Mouse (Mus musculus) limb, embryonic 12.5 days (tissue): ENCODE measurements around the gene G6pc2. TPM values are rescaled to one million over a fixed set of nuclear protein-coding genes. Genes with fewer than 3 reads are reported as not detected.
A peak's percentile ranks its signal among the peaks of the same experiment; 100 is the strongest.

Experiments used
- ATAC-seq: fragments of 200-750 bp; cut with Nextera tagmentation; 2 replicates; pipeline ENCODE4 v1.8.0; 2017; ENCODE audit warnings: low read depth, moderate TSS enrichment; ENCODE audit not compliant: insufficient number of reproducible peaks, insufficient read depth, low FRiP score, low TSS enrichment
- H3K27ac ChIP-seq: fragments of 300-500 bp; sonication (generic); 2 replicates; pipeline ENCODE4 v1.5.1; 2016; ENCODE audit warnings: mild to moderate bottlenecking, moderate library complexity
- H3K27me3 ChIP-seq: fragments of 300-500 bp; sonication (generic); 2 replicates; pipeline ENCODE4 v1.6.1; 2016; ENCODE audit warnings: mild to moderate bottlenecking, moderate library complexity
- H3K36me3 ChIP-seq: fragments of 300-500 bp; sonication (generic); 2 replicates; pipeline ENCODE4 v1.6.1; 2016; ENCODE audit warnings: mild to moderate bottlenecking, moderate library complexity
- H3K4me1 ChIP-seq: fragments of 300-500 bp; sonication (generic); replicated peaks from 2 replicates; pipeline ENCODE4 v1.6.1; 2016
- H3K4me2 ChIP-seq: fragments of 300-500 bp; sonication (generic); 2 replicates; pipeline ENCODE4 v1.6.1; 2016; ENCODE audit warnings: mild to moderate bottlenecking, moderate library complexity
- H3K4me3 ChIP-seq: fragments of 300-500 bp; sonication (generic); replicated peaks from 2 replicates; pipeline ENCODE4 v1.5.1; 2016; ENCODE audit warnings: mild to moderate bottlenecking
- H3K9ac ChIP-seq: fragments of 300-500 bp; sonication (generic); replicated peaks from 2 replicates; pipeline ENCODE4 v1.6.1; 2016; ENCODE audit warnings: mild to moderate bottlenecking, moderate library complexity
- H3K9me3 ChIP-seq: fragments of 300-500 bp; sonication (generic); 2 replicates; pipeline ENCODE4 v1.6.1; 2016; ENCODE audit warnings: mild to moderate bottlenecking, moderate library complexity
- WGBS: fragments of 180-500 bp; shearing (Covaris S2); methylation state at CpG from one replicate; pipeline ENCODE4 v1.1.7; 2016; 5-methylcytosine and 5-hydroxymethylcytosine counted together
- polyA plus RNA-seq: library from polyadenylated mRNA; unstranded; fragments of >200 nt; fragmentation: Nextera tagmentation; extraction: Ambion mirVana; gene quantifications from 2 replicates; pipeline ENCODE4 v1.2.1, GENCODE M21; 2016

The G6pc2 gene
- 0.14 TPM in 1 of 2 replicates, not detected in the other for polyA plus RNA-seq

GRCm38 (mm10) chr2:69210773-69211172, at the start of gene G6pc2:
Gene G6pc2 (plus strand): TSS chr2:69211073.
- Histone ChIP-seq H3K4me3 (no peak within 1 kb of the TSS), H3K9ac (no peak within 1 kb of the TSS), H3K4me2 (no peak within 1 kb of the TSS), H3K9me3 (no peaks in the 10 kb centered on the region), H3K36me3 (no peaks in the 10 kb centered on the region), H3K4me1 (no peaks in the 10 kb centered on the region), H3K27me3 (no peaks in the 10 kb centered on the region), H3K27ac (no peak within 1 kb of the TSS)
- no peak for ATAC-seq
- WGBS, result 80% methylated on average over 7 of the region's 7 CpGs

GRCm38 (mm10) chr2:69170395-69171077, 40.3 kb upstream of the G6pc2 start:
- Histone ChIP-seq H3K9me3 (0 out of 2 replicates have a peak, but pooled peaks cover 5% of the 10 kb centered on the region), H3K4me3 (no peak overlapping the region), H3K9ac (no peak overlapping the region), H3K27ac (no peak overlapping the region), H3K27me3 (no peaks in the 10 kb centered on the region), H3K4me2 (no peak overlapping the region), H3K36me3 (no peaks in the 10 kb centered on the region), H3K4me1 (no peaks in the 10 kb centered on the region)
- ATAC-seq, result no peak
- WGBS, result 56% methylated on average over 9 of the region's 9 CpGs

GRCm38 (mm10) chr2:69175296-69175695, 35.6 kb upstream of the G6pc2 start:
- Histone ChIP-seq H3K9ac (no peak overlapping the region), H3K27me3 (no peaks in the 10 kb centered on the region), H3K9me3 (0 out of 2 replicates have a peak, but pooled peaks cover 5% of the 10 kb centered on the region), H3K4me2 (no peak overlapping the region), H3K27ac (no peak overlapping the region), H3K4me3 (no peak overlapping the region), H3K36me3 (no peaks in the 10 kb centered on the region), H3K4me1 (no peaks in the 10 kb centered on the region)
- no peak for ATAC-seq
- WGBS, result 83% methylated on average over 5 of the region's 5 CpGs

- Histone ChIP-seq H3K27ac (no peak overlapping the region), H3K9me3 (no peaks in the 10 kb centered on the region), H3K4me3 (no peak overlapping the region), H3K4me2 (no peak overlapping the region), H3K4me1 (no peaks in the 10 kb centered on the region), H3K27me3 (no peaks in the 10 kb centered on the region), H3K36me3 (no peaks in the 10 kb centered on the region), H3K9ac (no peak overlapping the region)
- ATAC-seq, result no peak
- 90% methylated on average over 4 of the region's 4 CpGs for WGBS
Measured at GRCm38 (mm10) chr2:69179721-69180120, 31.2 kb upstream of the G6pc2 start.

GRCm38 (mm10) chr2:69187990-69188389, 22.9 kb upstream of the G6pc2 start:
- H3K4me3 ChIP-seq, result no peak overlapping the region
- H3K27ac ChIP-seq, result no peak overlapping the region
- peaks cover 9% of the 10 kb centered on the region; the same call in 1 of the 2 replicates for H3K36me3 ChIP-seq
- no peaks in the 10 kb centered on the region for H3K9me3 ChIP-seq
- H3K4me2 ChIP-seq, result no peak overlapping the region
- WGBS, result 94% methylated on average over 2 of the region's 2 CpGs
- no peaks in the 10 kb centered on the region for H3K4me1 ChIP-seq
- H3K9ac ChIP-seq, result no peak overlapping the region
- no peaks in the 10 kb centered on the region for H3K27me3 ChIP-seq
- no peak for ATAC-seq

- Histone ChIP-seq H3K4me2 (no peak overlapping the region), H3K9ac (no peak overlapping the region), H3K4me1 (no peaks in the 10 kb centered on the region), H3K36me3 (peaks cover 16% of the 10 kb centered on the region), H3K4me3 (no peak overlapping the region), H3K27me3 (no peaks in the 10 kb centered on the region), H3K9me3 (no peaks in the 10 kb centered on the region; the same call in 1 of the 2 replicates), H3K27ac (no peak overlapping the region)
- 93% methylated on average over 6 of the region's 6 CpGs for WGBS
- no peak for ATAC-seq
Measured at GRCm38 (mm10) chr2:69188732-69189131, 22.1 kb upstream of the G6pc2 start.

GRCm38 (mm10) chr2:69189222-69189621, 21.7 kb upstream of the G6pc2 start:
- no peaks in the 10 kb centered on the region for H3K27me3 ChIP-seq

GRCm38 (mm10) chr2:69191059-69191458, 19.8 kb upstream of the G6pc2 start:
- Histone ChIP-seq H3K36me3 (peaks cover 39% of the 10 kb centered on the region), H3K9ac (no peak overlapping the region), H3K27ac (no peak overlapping the region), H3K4me3 (no peak overlapping the region), H3K9me3 (no peaks in the 10 kb centered on the region; the same call in 1 of the 2 replicates), H3K27me3 (no peaks in the 10 kb centered on the region), H3K4me2 (no peak overlapping the region), H3K4me1 (no peaks in the 10 kb centered on the region)
- WGBS, result 89% methylated on average over 5 of the region's 5 CpGs
- ATAC-seq, result no peak

More at GRCm38 (mm10) chr2:69189222-69189621, 21.7 kb upstream of the G6pc2 start:
- Histone ChIP-seq H3K9ac (no peak overlapping the region), H3K4me1 (no peaks in the 10 kb centered on the region), H3K36me3 (peaks cover 21% of the 10 kb centered on the region), H3K9me3 (no peaks in the 10 kb centered on the region; the same call in 1 of the 2 replicates), H3K4me3 (no peak overlapping the region), H3K4me2 (no peak overlapping the region), H3K27ac (no peak overlapping the region)
- ATAC-seq, result no peak
- WGBS, result 75% methylated on average over 4 of the region's 4 CpGs

- no peak overlapping the region for H3K4me3 ChIP-seq
- H3K4me1 ChIP-seq, result no peaks in the 10 kb centered on the region
- H3K27ac ChIP-seq, result no peak overlapping the region
- 82% methylated on average over 5 of the region's 5 CpGs for WGBS
- H3K36me3 ChIP-seq, result peaks cover 53% of the 10 kb centered on the region
- ATAC-seq, result no peak
- H3K4me2 ChIP-seq, result no peak overlapping the region
- no peaks in the 10 kb centered on the region for H3K27me3 ChIP-seq
- no peaks in the 10 kb centered on the region; the same call in 1 of the 2 replicates for H3K9me3 ChIP-seq
- no peak overlapping the region for H3K9ac ChIP-seq
Measured at GRCm38 (mm10) chr2:69193555-69193954, 17.3 kb upstream of the G6pc2 start.

GRCm38 (mm10) chr2:69205185-69205584, 5.7 kb upstream of the G6pc2 start:
- H3K4me3 ChIP-seq, result peak overlapping the region; percentile 82
- no peak overlapping the region for H3K27ac ChIP-seq
- H3K9me3 ChIP-seq, result no peaks in the 10 kb centered on the region
- peaks cover 9% of the 10 kb centered on the region for H3K4me1 ChIP-seq
- 20% methylated on average over 6 of the region's 6 CpGs for WGBS
- no peaks in the 10 kb centered on the region for H3K27me3 ChIP-seq
- no peak for ATAC-seq
- peak overlapping the region; percentile 80 for H3K9ac ChIP-seq
- H3K36me3 ChIP-seq, result peaks cover 21% of the 10 kb centered on the region
- H3K4me2 ChIP-seq, result peak overlapping the region; percentile 67

- peak within 1 kb of the TSS; percentile 82 for H3K4me3 ChIP-seq
- H3K4me2 ChIP-seq, result peak within 1 kb of the TSS; percentile 67
- peaks cover 9% of the 10 kb centered on the region for H3K4me1 ChIP-seq
- no peaks in the 10 kb centered on the region for H3K9me3 ChIP-seq
- under 1% methylated on average over 46 of the region's 46 CpGs for WGBS
- H3K27ac ChIP-seq, result peak within 1 kb of the TSS; percentile 90
- peak; percentile 98 for ATAC-seq
- H3K27me3 ChIP-seq, result no peaks in the 10 kb centered on the region
- H3K36me3 ChIP-seq, result peaks cover 16% of the 10 kb centered on the region
- peak within 1 kb of the TSS; percentile 80 for H3K9ac ChIP-seq
Measured at GRCm38 (mm10) chr2:69205791-69206351, 5.0 kb upstream of the G6pc2 start, which contains the start of gene Spc25. Gene Spc25 (minus strand): TSS chr2:69206194.
